Mouse (Mus musculus): ENCODE measurements around the gene C330021F23Rik. TPM values are rescaled to one million over a fixed set of nuclear protein-coding genes. Genes with fewer than 3 reads are reported as not detected.

Gene C330021F23Rik
- polyA plus RNA-seq, 2 experiments, result 0.36 to 0.41 TPM

DNA sequence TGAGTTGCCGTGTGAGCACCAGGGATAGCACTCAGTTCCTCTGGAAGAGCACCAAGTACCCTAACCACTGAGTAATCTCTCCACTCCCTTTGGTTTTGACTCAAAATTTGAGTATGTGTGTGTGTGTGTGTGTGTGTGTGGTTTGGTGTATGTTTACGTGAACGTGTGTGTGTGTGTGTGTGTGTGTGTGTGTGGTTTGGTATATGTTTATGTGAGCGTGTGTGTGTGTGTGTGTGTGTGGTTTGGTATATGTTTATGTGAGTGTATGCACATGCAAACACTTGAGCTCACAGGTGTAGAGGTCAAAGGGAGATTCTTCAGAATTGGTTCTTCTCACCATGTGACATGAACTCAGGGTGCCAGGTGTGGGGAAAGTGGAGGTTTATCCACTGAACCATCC, 11.7 kb upstream of the C330021F23Rik start:
- no peak overlapping the region for H3K4me2 ChIP-seq (replicated peaks; ENCODE audit: low read depth, low read length, severe bottlenecking)
- no peak overlapping the region for H3K4me3 ChIP-seq (replicated peaks; ENCODE audit: low read length)
- no peaks in the 10 kb centered on the region for H3K36me3 ChIP-seq (ENCODE audit: control insufficient read depth, insufficient read depth, low read length)
- H3K9ac ChIP-seq (ENCODE audit: low read depth, low read length, severe bottlenecking), result no peak overlapping the region
- no peak for TF ChIP-seq POLR2A (IDR thresholded peaks at IDR 0.05; ENCODE audit: borderline replicate concordance, extremely low read depth, insufficient read depth, insufficient read length)
- 70% methylated on average over 4 of the region's 4 CpGs for WGBS
- H3K27me3 ChIP-seq (ENCODE audit: control insufficient read depth, insufficient read depth, low read length), result no peaks in the 10 kb centered on the region
- no peaks in the 10 kb centered on the region for H3K4me1 ChIP-seq (ENCODE audit: control insufficient read depth, insufficient read depth, low read length)
- DNase-seq (ENCODE audit: low spot score) (no peak), ATAC-seq (ENCODE audit: low FRiP score, low read depth) (peak; percentile 78)
- no peak overlapping the region for H3K27ac ChIP-seq (replicated peaks; ENCODE audit: low read depth, low read length)
- H3K9me3 ChIP-seq (ENCODE audit: control insufficient read depth, low read length), result no peaks in the 10 kb centered on the region

DNA sequence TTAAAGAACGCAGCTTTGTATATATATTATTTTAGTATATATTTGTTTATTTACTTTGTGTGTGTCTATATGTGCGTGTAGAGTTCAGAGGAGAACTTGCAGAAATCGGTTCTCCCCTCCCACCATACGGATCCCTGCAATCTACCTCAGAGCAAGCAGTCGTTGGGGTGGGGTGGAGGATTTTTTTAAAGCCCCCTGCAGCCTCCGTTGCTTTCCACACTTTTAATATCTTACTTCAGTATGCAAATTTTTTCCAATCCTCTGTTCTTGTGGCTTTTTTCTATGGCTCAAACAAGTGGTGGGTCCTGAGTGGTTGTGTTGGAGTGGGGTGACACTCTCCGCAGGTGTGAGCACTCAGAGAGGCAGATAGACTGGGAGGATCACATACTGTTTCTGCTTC, 588 bp downstream of the C330021F23Rik start:
- ATAC-seq (ENCODE audit: low FRiP score, low read depth) (no peak), DNase-seq (ENCODE audit: low spot score) (no peak)
- H3K4me3 ChIP-seq (replicated peaks; ENCODE audit: low read length), result no peak overlapping the region
- H3K9me3 ChIP-seq (ENCODE audit: control insufficient read depth, low read length), result no peaks in the 10 kb centered on the region
- no peaks in the 10 kb centered on the region for H3K36me3 ChIP-seq (ENCODE audit: control insufficient read depth, insufficient read depth, low read length)
- H3K4me2 ChIP-seq (replicated peaks; ENCODE audit: low read depth, low read length, severe bottlenecking), result no peak overlapping the region
- H3K4me1 ChIP-seq (ENCODE audit: control insufficient read depth, insufficient read depth, low read length), result no peaks in the 10 kb centered on the region
- no peak overlapping the region for H3K27ac ChIP-seq (replicated peaks; ENCODE audit: low read depth, low read length)
- no peak for TF ChIP-seq POLR2A (IDR thresholded peaks at IDR 0.05; ENCODE audit: borderline replicate concordance, extremely low read depth, insufficient read depth, insufficient read length)
- WGBS, result 13% methylated on average over 7 of the region's 7 CpGs
- no peak overlapping the region for H3K9ac ChIP-seq (ENCODE audit: low read depth, low read length, severe bottlenecking)
- no peaks in the 10 kb centered on the region for H3K27me3 ChIP-seq (ENCODE audit: control insufficient read depth, insufficient read depth, low read length)

DNA sequence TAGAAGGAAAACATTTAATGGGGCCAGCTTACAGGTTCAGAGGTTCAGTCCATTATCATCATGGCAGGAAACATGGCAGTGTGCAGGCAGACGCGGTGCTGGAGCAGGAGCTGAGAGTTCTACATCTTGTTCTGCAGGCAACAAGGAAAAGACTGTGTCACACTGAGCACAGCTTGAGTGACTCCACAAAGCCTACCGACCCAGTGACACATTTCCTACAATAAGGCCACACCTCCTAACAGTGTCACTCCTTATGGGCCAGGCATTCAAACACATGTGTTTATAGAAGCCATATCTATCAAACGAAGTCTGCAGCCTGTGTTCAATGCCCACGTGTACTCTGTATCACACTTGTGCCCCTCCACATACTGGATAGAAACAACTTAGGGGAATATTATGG, 2.0 kb downstream of the C330021F23Rik start:
- no peaks in the 10 kb centered on the region for H3K27me3 ChIP-seq (ENCODE audit: control insufficient read depth, insufficient read depth, low read length)
- WGBS, result 90% methylated on average over 5 of the region's 5 CpGs
- ATAC-seq (ENCODE audit: low FRiP score, low read depth) (no peak), DNase-seq (ENCODE audit: low spot score) (no peak)
- no peaks in the 10 kb centered on the region for H3K4me1 ChIP-seq (ENCODE audit: control insufficient read depth, insufficient read depth, low read length)
- H3K9ac ChIP-seq (ENCODE audit: low read depth, low read length, severe bottlenecking), result no peak overlapping the region
- H3K9me3 ChIP-seq (ENCODE audit: control insufficient read depth, low read length), result no peaks in the 10 kb centered on the region
- no peak for TF ChIP-seq POLR2A (IDR thresholded peaks at IDR 0.05; ENCODE audit: borderline replicate concordance, extremely low read depth, insufficient read depth, insufficient read length)
- no peak overlapping the region for H3K27ac ChIP-seq (replicated peaks; ENCODE audit: low read depth, low read length)
- H3K36me3 ChIP-seq (ENCODE audit: control insufficient read depth, insufficient read depth, low read length), result no peaks in the 10 kb centered on the region
- no peak overlapping the region for H3K4me2 ChIP-seq (replicated peaks; ENCODE audit: low read depth, low read length, severe bottlenecking)
- H3K4me3 ChIP-seq (replicated peaks; ENCODE audit: low read length), result no peak overlapping the region

DNA sequence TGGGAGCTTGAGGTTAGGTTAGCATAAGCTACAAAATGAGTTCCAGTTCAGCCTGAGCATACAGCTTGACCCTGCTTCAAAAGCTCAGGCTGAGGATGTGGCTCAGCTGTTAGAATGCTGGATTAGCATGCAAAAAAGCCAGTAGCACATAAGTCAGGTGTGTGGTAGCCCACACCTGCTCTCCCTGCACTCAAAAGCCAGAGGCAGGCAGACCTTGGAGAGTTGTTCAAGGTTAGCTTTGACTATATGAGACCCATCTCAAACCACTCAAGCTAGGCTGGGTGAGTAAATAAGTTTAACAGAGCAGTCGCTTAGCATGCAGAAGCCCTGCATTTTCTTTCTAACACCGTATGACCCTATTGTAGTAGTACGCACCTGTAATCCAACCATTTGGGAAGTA, 6.8 kb downstream of the C330021F23Rik start:
- no peak for TF ChIP-seq POLR2A (IDR thresholded peaks at IDR 0.05; ENCODE audit: borderline replicate concordance, extremely low read depth, insufficient read depth, insufficient read length)
- H3K9me3 ChIP-seq (ENCODE audit: control insufficient read depth, low read length), result no peaks in the 10 kb centered on the region
- no peak overlapping the region for H3K4me2 ChIP-seq (replicated peaks; ENCODE audit: low read depth, low read length, severe bottlenecking)
- 96% methylated on average over 3 of the region's 3 CpGs for whole genome bisulfite sequencing
- H3K27ac ChIP-seq (replicated peaks; ENCODE audit: low read depth, low read length), result no peak overlapping the region
- DNase-seq (ENCODE audit: low spot score) (no peak), ATAC-seq (ENCODE audit: low FRiP score, low read depth) (no peak)
- H3K9ac ChIP-seq (ENCODE audit: low read depth, low read length, severe bottlenecking), result no peak overlapping the region
- H3K27me3 ChIP-seq (ENCODE audit: control insufficient read depth, insufficient read depth, low read length), result no peaks in the 10 kb centered on the region
- no peaks in the 10 kb centered on the region for H3K36me3 ChIP-seq (ENCODE audit: control insufficient read depth, insufficient read depth, low read length)
- H3K4me1 ChIP-seq (ENCODE audit: control insufficient read depth, insufficient read depth, low read length), result peaks cover 3% of the 10 kb centered on the region; the same call in 1 of the 2 replicates
- H3K4me3 ChIP-seq (replicated peaks; ENCODE audit: low read length), result no peak overlapping the region

GRCm38 (mm10) chr8:3576211-3576960, 8.6 kb downstream of the C330021F23Rik start:
- TF ChIP-seq POLR2A (IDR thresholded peaks at IDR 0.05; ENCODE audit: borderline replicate concordance, extremely low read depth, insufficient read depth, insufficient read length), result no peak
- no peak for ATAC-seq (ENCODE audit: low FRiP score, low read depth)
- Histone ChIP-seq H3K9me3 (ENCODE audit: control insufficient read depth, low read length) (no peaks in the 10 kb centered on the region), H3K4me3 (replicated peaks; ENCODE audit: low read length) (no peak overlapping the region), H3K27me3 (ENCODE audit: control insufficient read depth, insufficient read depth, low read length) (no peaks in the 10 kb centered on the region), H3K27ac (replicated peaks; ENCODE audit: low read depth, low read length) (no peak overlapping the region), H3K36me3 (ENCODE audit: control insufficient read depth, insufficient read depth, low read length) (no peaks in the 10 kb centered on the region), H3K9ac (ENCODE audit: low read depth, low read length, severe bottlenecking) (no peak overlapping the region), H3K4me1 (ENCODE audit: control insufficient read depth, insufficient read depth, low read length) (peaks cover 3% of the 10 kb centered on the region; the same call in 1 of the 2 replicates), H3K4me2 (replicated peaks; ENCODE audit: low read depth, low read length, severe bottlenecking) (no peak overlapping the region)
- no peak for DNase-seq (ENCODE audit: low spot score)
- 65% methylated on average over 15 of the region's 15 CpGs for WGBS

Measured in limb, embryonic 14.5 days (tissue).